Mouse (Mus musculus): ENCODE data around the gene Fzr1. TPM values are rescaled to one million over a fixed set of nuclear protein-coding genes. Genes with fewer than 3 reads are reported as not detected.

Fzr1 gene
- polyA plus RNA-seq, 1 experiment from 2014 or later: 83.0 TPM

GRCm38 (mm10) chr10:81423476-81424245, 45.3 kb upstream of the Fzr1 start:
- H3K9me3 ChIP-seq (ENCODE audit: control insufficient read depth, low read length): no peaks in the 10 kb centered on the region
- H3K27ac ChIP-seq (ENCODE audit: low read depth, low read length): no peak overlapping the region
- 0 out of 2 replicates have a peak overlapping the region, but pooled peaks have one; percentile 15 for H3K9ac ChIP-seq (ENCODE audit: low read depth, low read length)
- H3K36me3 ChIP-seq (ENCODE audit: control insufficient read depth, insufficient read depth, low read length): no peaks in the 10 kb centered on the region
- WGBS: 65% methylated on average over 4 of the region's 4 CpGs
- DNase-seq (ENCODE audit: low spot score): no peak
- no peak overlapping the region for H3K4me3 ChIP-seq (ENCODE audit: low read depth, low read length)
- H3K4me1 ChIP-seq (replicated peaks; ENCODE audit: control insufficient read depth, insufficient read depth, low read length): peaks cover 2% of the 10 kb centered on the region; the same call in 1 of the 2 replicates
- no peak for ATAC-seq (ENCODE audit: low FRiP score)
- peaks cover 48% of the 10 kb centered on the region for H3K27me3 ChIP-seq (ENCODE audit: control insufficient read depth, insufficient read depth, low read length)
- H3K4me2 ChIP-seq (replicated peaks; ENCODE audit: low read depth, low read length): no peak overlapping the region

GRCm38 (mm10) chr10:81422661-81423217, 44.4 kb upstream of the Fzr1 start:
- no peak overlapping the region for H3K9ac ChIP-seq (ENCODE audit: low read depth, low read length)
- H3K4me3 ChIP-seq (ENCODE audit: low read depth, low read length): no peak overlapping the region
- no peak for ATAC-seq (ENCODE audit: low FRiP score)
- H3K36me3 ChIP-seq (ENCODE audit: control insufficient read depth, insufficient read depth, low read length): no peaks in the 10 kb centered on the region
- peaks cover 2% of the 10 kb centered on the region; the same call in 1 of the 2 replicates for H3K4me1 ChIP-seq (replicated peaks; ENCODE audit: control insufficient read depth, insufficient read depth, low read length)
- H3K9me3 ChIP-seq (ENCODE audit: control insufficient read depth, low read length): no peaks in the 10 kb centered on the region
- DNase-seq (ENCODE audit: low spot score): no peak
- 77% methylated on average over 3 of the region's 3 CpGs for WGBS
- no peak overlapping the region for H3K4me2 ChIP-seq (replicated peaks; ENCODE audit: low read depth, low read length)
- H3K27me3 ChIP-seq (ENCODE audit: control insufficient read depth, insufficient read depth, low read length): peaks cover 39% of the 10 kb centered on the region
- H3K27ac ChIP-seq (ENCODE audit: low read depth, low read length): no peak overlapping the region

- Histone ChIP-seq H3K4me3 (ENCODE audit: low read depth, low read length) (no peak overlapping the region), H3K27me3 (ENCODE audit: control insufficient read depth, insufficient read depth, low read length) (peaks cover 33% of the 10 kb centered on the region), H3K36me3 (ENCODE audit: control insufficient read depth, insufficient read depth, low read length) (no peaks in the 10 kb centered on the region), H3K4me2 (replicated peaks; ENCODE audit: low read depth, low read length) (no peak overlapping the region), H3K27ac (ENCODE audit: low read depth, low read length) (no peak overlapping the region), H3K9ac (ENCODE audit: low read depth, low read length) (no peak overlapping the region), H3K9me3 (ENCODE audit: control insufficient read depth, low read length) (no peaks in the 10 kb centered on the region), H3K4me1 (replicated peaks; ENCODE audit: control insufficient read depth, insufficient read depth, low read length) (peaks cover 7% of the 10 kb centered on the region)
- DNase-seq (ENCODE audit: low spot score) (no peak), ATAC-seq (ENCODE audit: low FRiP score) (no peak)
- 80% methylated on average over 6 of the region's 6 CpGs for WGBS
Observed at GRCm38 (mm10) chr10:81422191-81422590, 43.9 kb upstream of the Fzr1 start.

- no peaks in the 10 kb centered on the region for H3K36me3 ChIP-seq (ENCODE audit: control insufficient read depth, insufficient read depth, low read length)
- no peak overlapping the region for H3K4me3 ChIP-seq (ENCODE audit: low read depth, low read length)
- no peak overlapping the region for H3K9ac ChIP-seq (ENCODE audit: low read depth, low read length)
- WGBS: 78% methylated on average over 4 of the region's 5 CpGs
- H3K27ac ChIP-seq (ENCODE audit: low read depth, low read length): no peak overlapping the region
- no peak for ATAC-seq (ENCODE audit: low FRiP score)
- H3K4me1 ChIP-seq (replicated peaks; ENCODE audit: control insufficient read depth, insufficient read depth, low read length): peaks cover 11% of the 10 kb centered on the region
- no peak overlapping the region for H3K4me2 ChIP-seq (replicated peaks; ENCODE audit: low read depth, low read length)
- peaks cover 29% of the 10 kb centered on the region for H3K27me3 ChIP-seq (ENCODE audit: control insufficient read depth, insufficient read depth, low read length)
- DNase-seq (ENCODE audit: low spot score): no peak
- no peaks in the 10 kb centered on the region for H3K9me3 ChIP-seq (ENCODE audit: control insufficient read depth, low read length)
Observed at GRCm38 (mm10) chr10:81421797-81422100, 43.4 kb upstream of the Fzr1 start.

GRCm38 (mm10) chr10:81421041-81421796, 42.9 kb upstream of the Fzr1 start:
- no peak for DNase-seq (ENCODE audit: low spot score)

GRCm38 (mm10) chr10:81420191-81420767, 42.0 kb upstream of the Fzr1 start:
- Histone ChIP-seq H3K4me2 (replicated peaks; ENCODE audit: low read depth, low read length) (no peak overlapping the region), H3K36me3 (ENCODE audit: control insufficient read depth, insufficient read depth, low read length) (no peaks in the 10 kb centered on the region), H3K4me3 (ENCODE audit: low read depth, low read length) (no peak overlapping the region), H3K4me1 (replicated peaks; ENCODE audit: control insufficient read depth, insufficient read depth, low read length) (peaks cover 12% of the 10 kb centered on the region), H3K27me3 (ENCODE audit: control insufficient read depth, insufficient read depth, low read length) (peaks cover 14% of the 10 kb centered on the region), H3K9ac (ENCODE audit: low read depth, low read length) (no peak overlapping the region), H3K27ac (ENCODE audit: low read depth, low read length) (no peak overlapping the region), H3K9me3 (ENCODE audit: control insufficient read depth, low read length) (no peaks in the 10 kb centered on the region)
- DNase-seq (ENCODE audit: low spot score): no peak
- no peak for ATAC-seq (ENCODE audit: low FRiP score)
- 85% methylated on average over 40 of the region's 40 CpGs for WGBS

More at GRCm38 (mm10) chr10:81421041-81421796, 42.9 kb upstream of the Fzr1 start:
- Histone ChIP-seq H3K4me3 (ENCODE audit: low read depth, low read length) (no peak overlapping the region), H3K27me3 (ENCODE audit: control insufficient read depth, insufficient read depth, low read length) (peaks cover 23% of the 10 kb centered on the region), H3K27ac (ENCODE audit: low read depth, low read length) (no peak overlapping the region), H3K36me3 (ENCODE audit: control insufficient read depth, insufficient read depth, low read length) (no peaks in the 10 kb centered on the region), H3K9me3 (ENCODE audit: control insufficient read depth, low read length) (no peaks in the 10 kb centered on the region), H3K4me1 (replicated peaks; ENCODE audit: control insufficient read depth, insufficient read depth, low read length) (peaks cover 12% of the 10 kb centered on the region), H3K9ac (ENCODE audit: low read depth, low read length) (no peak overlapping the region), H3K4me2 (replicated peaks; ENCODE audit: low read depth, low read length) (no peak overlapping the region)
- 77% methylated on average over 4 of the region's 4 CpGs for WGBS
- ATAC-seq (ENCODE audit: low FRiP score): no peak

GRCm38 (mm10) chr10:81419111-81419928, 41.0 kb upstream of the Fzr1 start:
- Histone ChIP-seq H3K36me3 (ENCODE audit: control insufficient read depth, insufficient read depth, low read length) (no peaks in the 10 kb centered on the region), H3K4me1 (replicated peaks; ENCODE audit: control insufficient read depth, insufficient read depth, low read length) (peaks cover 16% of the 10 kb centered on the region), H3K27ac (ENCODE audit: low read depth, low read length) (0 out of 2 replicates have a peak overlapping the region, but pooled peaks have one; percentile 30), H3K9ac (ENCODE audit: low read depth, low read length) (no peak overlapping the region), H3K4me2 (replicated peaks; ENCODE audit: low read depth, low read length) (no peak overlapping the region), H3K4me3 (ENCODE audit: low read depth, low read length) (no peak overlapping the region), H3K9me3 (ENCODE audit: control insufficient read depth, low read length) (no peaks in the 10 kb centered on the region), H3K27me3 (ENCODE audit: control insufficient read depth, insufficient read depth, low read length) (peaks cover 4% of the 10 kb centered on the region)
- DNase-seq (ENCODE audit: low spot score): peak; percentile 1
- WGBS: 95% methylated on average over 10 of the region's 10 CpGs
- ATAC-seq (ENCODE audit: low FRiP score): no peak
